Mouse (Mus musculus) embryonic facial prominence, embryonic 13.5 days (tissue): ENCODE measurements around the gene Dolpp1. TPM values are rescaled to one million over a fixed set of nuclear protein-coding genes. Genes with fewer than 3 reads are reported as not detected.

Experiments used
- ATAC-seq: fragments of 200-750 bp; cut with Nextera tagmentation; 2 replicates; pipeline ENCODE4 v1.8.0; 2017; ENCODE audit warnings: low read depth; ENCODE audit not compliant: insufficient number of reproducible peaks, insufficient read depth, low FRiP score, low TSS enrichment
- H3K27ac ChIP-seq: fragments of 300-500 bp; sonication (generic); 2 replicates; pipeline ENCODE4 v1.5.1; 2015; ENCODE audit warnings: moderate library complexity, mild to moderate bottlenecking, inconsistent platforms
- H3K27me3 ChIP-seq: fragments of 300-500 bp; sonication (generic); 2 replicates; pipeline ENCODE4 v1.6.1; 2015; ENCODE audit warnings: mild to moderate bottlenecking, inconsistent platforms
- H3K36me3 ChIP-seq: fragments of 300-500 bp; sonication (generic); 2 replicates; pipeline ENCODE4 v1.6.1; 2015; ENCODE audit warnings: mild to moderate bottlenecking, inconsistent platforms
- H3K4me1 ChIP-seq: fragments of 300-500 bp; sonication (generic); 2 replicates; pipeline ENCODE4 v1.6.1; 2015; ENCODE audit warnings: inconsistent platforms
- H3K4me2 ChIP-seq: fragments of 300-500 bp; sonication (generic); 2 replicates; pipeline ENCODE4 v1.6.1; 2015; ENCODE audit warnings: moderate library complexity, mild to moderate bottlenecking, inconsistent platforms
- H3K4me3 ChIP-seq: fragments of 300-500 bp; sonication (generic); 2 replicates; pipeline ENCODE4 v1.5.1; 2015; ENCODE audit warnings: mild to moderate bottlenecking, inconsistent platforms
- H3K9ac ChIP-seq: fragments of 300-500 bp; sonication (generic); 2 replicates; pipeline ENCODE4 v1.6.1; 2015; ENCODE audit warnings: mild to moderate bottlenecking, inconsistent platforms
- H3K9me3 ChIP-seq: fragments of 300-500 bp; sonication (generic); 2 replicates; pipeline ENCODE4 v1.6.1; 2016; ENCODE audit warnings: inconsistent platforms
- WGBS: fragments of 180-500 bp; shearing (Covaris S2); methylation state at CpG from one replicate; pipeline ENCODE4 v1.1.7; 2015; ENCODE audit warnings: mixed read lengths; 5-methylcytosine and 5-hydroxymethylcytosine counted together
- microRNA-seq: library from miRNA; unstranded; fragments of <30 nt; microRNA quantifications from one replicate; pipeline ENCODE4, GENCODE M21; 2016
- polyA plus RNA-seq: library from polyadenylated mRNA; unstranded; fragments of >200 nt; fragmentation: Nextera tagmentation; extraction: Ambion mirVana; gene quantifications from 2 replicates; pipeline ENCODE4 v1.2.1, GENCODE M21; 2015

Dolpp1 gene
- polyA plus RNA-seq, 1 experiment from 2014 or later = 34.9 TPM

DNA sequence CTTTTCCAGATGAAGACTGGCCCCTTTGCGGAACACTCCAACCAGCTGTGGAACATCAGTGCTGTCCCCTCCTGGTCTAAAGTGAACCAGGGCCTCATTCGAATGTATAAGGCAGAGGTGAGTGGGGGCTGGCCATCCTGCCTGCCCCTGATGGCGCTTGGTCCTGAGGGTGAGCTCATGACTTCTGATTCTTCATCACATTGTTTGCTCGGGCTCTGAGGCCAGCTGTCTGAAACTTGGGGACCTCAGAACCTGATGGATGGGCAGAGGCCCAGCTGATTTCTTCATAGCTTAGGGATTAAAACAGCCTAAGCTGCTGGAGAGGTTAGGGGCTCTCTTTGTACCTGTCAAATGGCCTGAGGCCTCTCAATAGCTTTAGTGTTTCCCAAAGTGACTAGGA, 51.2 kb downstream of the Dolpp1 start:
- Histone ChIP-seq H3K4me3 (no peak overlapping the region), H3K4me1 (peaks cover 65% of the 10 kb centered on the region), H3K9me3 (no peaks in the 10 kb centered on the region), H3K36me3 (peaks cover 76% of the 10 kb centered on the region), H3K27ac (peak overlapping the region; percentile 100), H3K4me2 (no peak overlapping the region), H3K27me3 (no peaks in the 10 kb centered on the region), H3K9ac (peak overlapping the region; percentile 71)
- 47% methylated on average over 4 of the region's 4 CpGs for WGBS
- ATAC-seq = no peak

DNA sequence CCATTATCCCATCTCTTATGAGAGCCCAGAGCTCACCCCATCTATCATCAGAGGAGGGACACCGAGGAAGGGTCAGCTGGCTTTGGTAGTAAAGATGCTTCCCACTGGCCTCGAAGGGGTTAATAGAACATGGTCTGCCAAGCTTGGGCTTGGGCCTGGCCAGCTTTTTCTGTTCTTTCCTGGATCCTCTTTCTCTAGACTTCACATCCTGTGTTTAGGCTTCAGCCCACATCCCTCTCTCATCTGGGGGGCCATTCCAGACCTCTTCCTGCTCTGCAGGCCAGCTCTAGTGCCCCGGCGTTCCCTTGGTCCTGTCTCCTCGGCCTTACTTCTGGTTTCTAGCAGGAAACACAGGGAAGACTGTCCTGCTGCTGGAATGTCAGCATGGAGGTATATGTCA, 52.0 kb downstream of the Dolpp1 start:
- 67% methylated on average over 5 of the region's 5 CpGs for WGBS
- H3K4me1 ChIP-seq = peaks cover 65% of the 10 kb centered on the region
- no peak overlapping the region for H3K4me3 ChIP-seq
- no peak for ATAC-seq
- peaks cover 74% of the 10 kb centered on the region for H3K36me3 ChIP-seq
- no peak overlapping the region for H3K4me2 ChIP-seq
- H3K9me3 ChIP-seq = no peaks in the 10 kb centered on the region
- H3K9ac ChIP-seq = 0 out of 2 replicates have a peak overlapping the region, but pooled peaks have one; percentile 22
- peak overlapping the region; percentile 100 for H3K27ac ChIP-seq
- no peaks in the 10 kb centered on the region for H3K27me3 ChIP-seq

DNA sequence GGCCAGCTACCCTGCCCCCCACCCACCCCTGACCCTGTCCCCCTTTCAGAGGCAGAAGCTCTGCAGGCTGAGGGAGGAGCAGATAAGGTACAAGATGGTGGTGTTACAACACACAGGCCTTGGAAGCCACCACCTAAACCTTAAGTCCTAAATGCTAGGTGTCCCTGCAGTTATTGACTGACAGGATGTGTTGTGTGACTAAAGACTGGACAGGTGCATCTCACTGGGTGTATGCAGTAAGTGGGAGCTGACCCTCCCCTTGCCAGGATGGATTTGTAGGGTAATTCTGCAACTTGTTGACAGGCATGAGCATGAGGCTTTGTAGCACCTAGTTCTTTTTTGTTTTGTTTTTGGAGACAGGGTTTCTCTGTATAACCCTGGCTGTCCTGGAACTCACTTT, 52.4 kb downstream of the Dolpp1 start:
- Histone ChIP-seq H3K4me2 (no peak overlapping the region), H3K4me1 (peaks cover 63% of the 10 kb centered on the region), H3K9me3 (peaks cover 1% of the 10 kb centered on the region; the same call in 1 of the 2 replicates), H3K27ac (peak overlapping the region; percentile 100), H3K27me3 (no peaks in the 10 kb centered on the region), H3K36me3 (peaks cover 74% of the 10 kb centered on the region), H3K4me3 (no peak overlapping the region), H3K9ac (no peak overlapping the region)
- no peak for ATAC-seq

DNA sequence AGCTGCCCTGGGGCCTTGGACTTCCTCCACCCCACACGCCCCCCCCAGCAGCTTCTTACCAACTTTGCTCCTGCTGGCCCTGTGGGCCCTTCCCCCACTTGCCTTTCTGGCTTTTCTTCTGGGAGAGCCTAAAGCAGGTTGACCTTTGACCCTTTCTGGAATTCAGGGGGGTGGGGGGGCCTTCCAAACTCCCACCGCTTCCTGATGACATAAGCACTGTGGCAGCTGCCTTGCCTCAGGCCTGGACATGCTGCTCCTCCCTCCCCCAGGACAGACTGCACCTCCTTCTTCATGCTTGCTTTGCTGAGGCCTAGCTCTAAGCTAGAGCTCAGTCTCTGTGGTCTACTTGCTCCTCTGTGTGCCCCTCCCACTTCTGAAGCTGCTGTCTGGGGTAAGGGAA, 53.3 kb downstream of the Dolpp1 start:
- Histone ChIP-seq H3K27me3 (no peaks in the 10 kb centered on the region), H3K4me2 (no peak overlapping the region), H3K4me1 (peaks cover 54% of the 10 kb centered on the region), H3K9me3 (peaks cover 7% of the 10 kb centered on the region; the same call in 1 of the 2 replicates), H3K36me3 (peaks cover 75% of the 10 kb centered on the region), H3K9ac (peak overlapping the region; percentile 6; the same call in 1 of the 2 replicates), H3K4me3 (no peak overlapping the region), H3K27ac (peak overlapping the region; percentile 71)
- WGBS = 25% methylated on average over 2 of the region's 2 CpGs
- ATAC-seq = no peak

DNA sequence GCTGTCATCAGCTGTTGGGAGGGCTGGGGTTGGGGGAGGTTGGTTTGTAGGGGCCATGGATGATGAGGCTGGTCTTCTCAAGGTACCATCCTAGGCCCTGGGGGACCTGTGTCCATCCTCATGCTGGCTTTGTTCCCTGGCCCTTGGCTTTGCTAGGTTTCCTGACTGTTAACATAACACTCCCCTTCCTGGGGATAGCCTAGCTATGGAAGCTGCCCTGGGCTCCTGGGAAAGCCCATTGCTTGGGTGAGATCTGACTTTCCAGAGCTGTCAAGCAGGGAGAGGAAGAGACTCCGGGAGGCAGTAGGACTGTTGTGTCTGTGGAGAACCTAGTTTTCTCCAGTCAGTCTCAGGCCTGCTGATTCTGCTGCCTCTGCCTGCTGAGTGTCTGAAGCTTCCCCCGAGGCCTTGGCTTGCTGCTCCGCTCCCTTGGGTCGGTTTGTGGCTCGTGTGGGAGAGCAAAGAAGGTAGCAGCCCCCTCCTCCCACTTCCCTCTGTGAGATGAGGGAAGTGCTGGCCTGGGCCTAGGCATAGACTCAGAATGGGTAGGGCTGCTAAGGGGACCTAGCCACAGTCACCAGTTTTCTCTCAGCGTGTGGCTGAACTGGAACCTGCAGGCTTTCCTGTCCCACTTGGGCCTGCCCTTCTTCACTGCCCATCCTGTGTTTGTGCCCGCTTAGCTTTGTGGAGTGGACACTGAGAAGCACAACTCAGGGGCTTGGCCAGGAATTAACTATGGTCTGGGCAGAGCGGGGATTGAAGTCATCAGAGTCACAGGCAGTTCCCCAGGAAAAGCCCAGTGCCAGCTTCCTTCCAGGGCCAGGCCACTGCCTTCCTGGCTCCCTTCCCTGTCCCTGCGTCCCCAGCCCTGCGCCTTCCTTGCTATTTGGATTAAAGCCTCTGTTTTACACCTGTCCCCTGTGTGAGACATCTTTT, 55.1 kb downstream of the Dolpp1 start:
- Histone ChIP-seq H3K36me3 (peaks cover 86% of the 10 kb centered on the region), H3K9me3 (peaks cover 7% of the 10 kb centered on the region; the same call in 1 of the 2 replicates), H3K4me1 (peaks cover 41% of the 10 kb centered on the region), H3K4me2 (no peak overlapping the region), H3K27ac (peak overlapping the region; percentile 28; the same call in 1 of the 2 replicates), H3K27me3 (no peaks in the 10 kb centered on the region), H3K9ac (0 out of 2 replicates have a peak overlapping the region, but pooled peaks have one; percentile 11), H3K4me3 (no peak overlapping the region)
- 74% methylated on average over 10 of the region's 10 CpGs for WGBS
- ATAC-seq = no peak

DNA sequence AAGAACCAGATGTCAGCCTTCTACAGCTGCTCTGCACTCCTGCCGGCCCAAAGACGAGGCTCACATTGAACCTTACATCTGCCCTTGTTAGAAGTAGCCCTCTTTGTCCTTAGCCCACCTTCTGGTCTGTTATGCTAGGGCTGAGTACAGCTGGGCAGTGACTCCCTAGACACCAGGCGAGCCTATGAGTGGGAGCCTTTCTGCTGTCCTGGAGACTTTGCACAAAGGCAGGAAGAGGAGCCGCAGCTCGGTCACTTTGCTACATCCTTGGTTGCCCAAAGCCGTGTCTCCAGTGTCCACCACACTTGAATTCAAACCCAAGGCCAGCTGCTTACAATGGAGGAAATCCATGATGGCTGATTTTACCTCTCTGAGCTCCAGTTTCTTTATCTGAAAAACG, 56.3 kb downstream of the Dolpp1 start:
- no peak for ATAC-seq
- H3K4me2 ChIP-seq = no peak overlapping the region
- peaks cover 29% of the 10 kb centered on the region for H3K4me1 ChIP-seq
- no peaks in the 10 kb centered on the region for H3K27me3 ChIP-seq
- WGBS = 75% methylated on average over 7 of the region's 7 CpGs
- no peak overlapping the region for H3K9ac ChIP-seq
- no peak overlapping the region for H3K27ac ChIP-seq
- H3K36me3 ChIP-seq = peaks cover 81% of the 10 kb centered on the region
- no peak overlapping the region for H3K4me3 ChIP-seq
- H3K9me3 ChIP-seq = peaks cover 7% of the 10 kb centered on the region; the same call in 1 of the 2 replicates

Small RNA genes within 50 kb of the gene (microRNA-seq; reads per million reads assigned to microRNA genes)
- gene Gm47292 = not detected

Other genes with a start within 250 kb of the Dolpp1 start
- gene Endog, start 220.8 kb upstream of the Dolpp1 start, polyA plus RNA-seq = 12.4 and 15.2 TPM in 2 replicates
- 80.6 and 81.9 TPM in 2 replicates for gene Spout1, start 213.8 kb upstream of the Dolpp1 start, polyA plus RNA-seq
- 9.4 and 10.0 TPM in 2 replicates for gene Kyat1, start 186.4 kb upstream of the Dolpp1 start, polyA plus RNA-seq
- 43.6 and 45.9 TPM in 2 replicates for gene Lrrc8a, start 154.5 kb upstream of the Dolpp1 start, polyA plus RNA-seq
- 0.06 and 0.11 TPM in 2 replicates for gene Gm28035, start 151.7 kb upstream of the Dolpp1 start, polyA plus RNA-seq
- gene Phyhd1, start 126.1 kb upstream of the Dolpp1 start, polyA plus RNA-seq = 3.7 and 4.7 TPM in 2 replicates
- gene Gm28038, start 111.2 kb upstream of the Dolpp1 start, polyA plus RNA-seq = not detected in 2 replicates
- gene Dolk, start 105.9 kb upstream of the Dolpp1 start, polyA plus RNA-seq = 29.0 and 30.5 TPM in 2 replicates
- 36.5 and 40.7 TPM in 2 replicates for gene Nup188, start 105.9 kb upstream of the Dolpp1 start, polyA plus RNA-seq
- gene Sh3glb2, start 32.9 kb upstream of the Dolpp1 start, polyA plus RNA-seq = 84.8 and 85.8 TPM in 2 replicates
- gene Miga2, start 28.0 kb upstream of the Dolpp1 start, polyA plus RNA-seq = 23.9 and 27.7 TPM in 2 replicates
- gene Crat, start 23.6 kb downstream of the Dolpp1 start, polyA plus RNA-seq = 22.5 and 25.0 TPM in 2 replicates
- 150 and 163 TPM in 2 replicates for gene Ptpa, start 23.8 kb downstream of the Dolpp1 start, polyA plus RNA-seq
- gene Ier5l, start 82.0 kb downstream of the Dolpp1 start, polyA plus RNA-seq = 3.5 and 4.0 TPM in 2 replicates
- 1.9 and 2.0 TPM in 2 replicates for gene Cstad, start 202.8 kb downstream of the Dolpp1 start, polyA plus RNA-seq